Comparison of ENCODE assay signal across 7 mouse cellular contexts in the genomic region with DNA sequence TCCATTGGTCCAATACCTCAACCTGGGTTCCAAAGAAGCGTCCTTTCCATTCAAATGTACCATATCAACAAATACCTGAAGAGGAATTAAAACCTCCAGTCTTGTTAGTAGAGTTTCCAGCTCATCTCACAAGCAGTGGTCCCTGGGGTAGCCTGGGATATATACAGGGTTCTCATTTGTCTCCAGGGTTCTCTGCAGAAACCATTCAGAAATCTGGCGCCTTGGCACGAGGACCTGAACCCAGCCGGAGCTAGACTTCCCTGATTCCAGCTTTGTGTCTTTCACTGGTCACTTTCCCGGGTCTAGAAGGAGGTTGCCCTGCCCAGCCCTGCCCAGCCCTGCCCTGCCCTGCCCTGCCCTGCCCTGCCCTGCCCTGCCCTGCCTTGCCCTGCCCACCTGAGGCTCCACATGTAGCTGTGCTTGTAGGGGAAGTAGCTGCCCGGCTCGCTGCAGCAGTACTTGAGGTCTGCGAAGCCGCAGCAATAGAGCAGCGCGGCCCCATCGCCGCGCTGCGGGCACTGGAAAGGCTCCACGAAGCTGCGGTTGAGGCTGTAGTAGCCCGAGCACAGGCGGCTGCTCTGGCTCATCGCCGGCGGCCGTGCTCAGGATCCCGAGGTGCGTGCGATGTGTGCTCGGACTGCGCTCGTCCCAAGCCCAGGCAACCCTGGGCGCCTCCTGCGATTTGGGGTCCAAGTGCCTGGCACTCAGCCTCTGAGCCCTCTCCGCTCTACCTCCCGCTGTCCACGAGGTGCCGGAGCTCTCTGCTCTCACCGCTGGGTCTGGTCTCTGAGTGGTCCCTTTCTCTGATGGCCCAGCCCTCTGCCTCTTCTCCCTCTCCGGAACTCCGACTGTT. TPM values are rescaled to one million over a fixed set of nuclear protein-coding genes. Genes with fewer than 3 reads are reported as not detected.
DNase-seq lines count a peak whose midpoint lies in the region; ATAC-seq and TF ChIP-seq lines count a peak whose summit lies in the region.

TSS of gene Shisal2b (minus strand) at position 767 of the 853 bp plus-strand sequence.

- no peak for ATAC-seq in heart, embryonic 14.5 days (ENCODE audit: insufficient number of reproducible peaks, insufficient read depth, low FRiP score, low read depth)
- peak; percentile 89 for ATAC-seq in midbrain, embryonic 11.5 days (ENCODE audit: low FRiP score)

- peak within 1 kb of the TSS; percentile 51 for H3K9ac ChIP-seq in heart, embryonic 14.5 days (ENCODE audit: low read length)
- H3K9ac ChIP-seq in midbrain, embryonic 11.5 days (ENCODE audit: low read length), result peak within 1 kb of the TSS; percentile 68

- H3K36me3 ChIP-seq in E14TG2a.4 (ENCODE audit: insufficient read depth, low read length), result no peaks in the 10 kb centered on the region
- no peaks in the 10 kb centered on the region for H3K36me3 ChIP-seq in heart, embryonic 14.5 days (ENCODE audit: control insufficient read depth, insufficient read depth, low read length)
- H3K36me3 ChIP-seq in midbrain, embryonic 11.5 days (ENCODE audit: control insufficient read depth, insufficient read depth, low read length), result no peaks in the 10 kb centered on the region

- H3K27ac ChIP-seq in heart, embryonic 14.5 days (replicated peaks in 1 of 2; ENCODE audit: control insufficient read depth in 1 of 2, insufficient read depth in 1 of 2, low read depth in 2 of 2, low read length in 2 of 2), result no peak within 1 kb of the TSS
- no peak within 1 kb of the TSS for H3K27ac ChIP-seq in midbrain, embryonic 11.5 days (ENCODE audit: low read depth, low read length)

- WGBS in heart, embryonic 14.5 days, result 4% methylated on average over 38 of the region's 38 CpGs
- 4% methylated on average over 38 of the region's 38 CpGs for WGBS in midbrain, embryonic 11.5 days

- peaks cover 7% of the 10 kb centered on the region for H3K4me1 ChIP-seq in E14TG2a.4 (replicated peaks; ENCODE audit: low read depth, low read length)
- no peaks in the 10 kb centered on the region for H3K4me1 ChIP-seq in heart, embryonic 14.5 days (ENCODE audit: control insufficient read depth in 2 of 2, insufficient read depth in 2 of 2, low read length in 2 of 2)
- H3K4me1 ChIP-seq in midbrain, embryonic 11.5 days (ENCODE audit: control insufficient read depth, insufficient read depth, low read length), result peaks cover 3% of the 10 kb centered on the region; the same call in 1 of the 2 replicates

- H3K9me3 ChIP-seq in E14TG2a.4 (ENCODE audit: low read length), result peaks cover 10% of the 10 kb centered on the region
- no peaks in the 10 kb centered on the region for H3K9me3 ChIP-seq in heart, embryonic 14.5 days (ENCODE audit: control insufficient read depth, low read length)
- H3K9me3 ChIP-seq in midbrain, embryonic 11.5 days (ENCODE audit: control insufficient read depth, low read length), result no peaks in the 10 kb centered on the region

- H3K4me2 ChIP-seq in heart, embryonic 14.5 days (ENCODE audit: low read length), result peak within 1 kb of the TSS; percentile 98
- peak within 1 kb of the TSS; percentile 90 for H3K4me2 ChIP-seq in midbrain, embryonic 11.5 days

- peak within 1 kb of the TSS; percentile 78 for H3K4me3 ChIP-seq in E14TG2a.4 (replicated peaks; ENCODE audit: low read length)
- H3K4me3 ChIP-seq in heart, embryonic 14.5 days (ENCODE audit: control insufficient read depth in 1 of 2, insufficient read depth in 1 of 2, low read depth in 1 of 2, low read length in 2 of 2), result peak within 1 kb of the TSS; percentile 42 to 53
- H3K4me3 ChIP-seq in midbrain, embryonic 11.5 days (ENCODE audit: low read depth, low read length), result peak within 1 kb of the TSS; percentile 43

- peaks cover 42% of the 10 kb centered on the region for H3K27me3 ChIP-seq in E14TG2a.4 (ENCODE audit: insufficient read depth, low read length)
- peaks cover 22% of the 10 kb centered on the region for H3K27me3 ChIP-seq in heart, embryonic 14.5 days (ENCODE audit: control insufficient read depth, insufficient read depth, low read length)
- H3K27me3 ChIP-seq in midbrain, embryonic 11.5 days (ENCODE audit: control insufficient read depth, insufficient read depth, low read length), result peaks cover 4% of the 10 kb centered on the region

- TF ChIP-seq CTCF in E14TG2a.4 (conservative IDR thresholded peaks at IDR 0.05; ENCODE audit: low read length), result no peak

- DNase-seq in T-cell, adult 2 months (ENCODE audit: low spot score), result peak; percentile 2
- DNase-seq in embryo, embryonic 10 days (ENCODE audit: low spot score), result peak; percentile 56
- DNase-seq in kidney, postnatal 4 days, result peak; percentile 46 to 62
- DNase-seq in midbrain, embryonic 11.5 days (ENCODE audit: low spot score, missing footprints), result peak; percentile 96
- DNase-seq in spleen, postnatal 4 days (ENCODE audit: low spot score in 2 of 2), result peak; percentile 13 to 68

RNA-seq across cellular contexts. Expression of gene Shisal2b, which starts in this region (rescaled TPM):
- polyA plus RNA-seq in heart, embryonic 14.5 days (2014; fragmentation: Nextera tagmentation; extraction: Ambion mirVana), result not detected in 2 replicates
- 0.37 and 0.70 TPM in 2 replicates for polyA plus RNA-seq in midbrain, embryonic 11.5 days (2014; fragmentation: Nextera tagmentation; extraction: Ambion mirVana)

Comparison
In these comparisons a context has a peak if more than half of its experiments do, and no peak if none do; other contexts are left out.
1. Peak in DNase-seq, ATAC-seq, H3K4me3 ChIP-seq, H3K9ac ChIP-seq and H3K4me2 ChIP-seq in midbrain, embryonic 11.5 days; RNA of the gene not detected or under 1 TPM.
2. DNase-seq: peak in every context shown above with its lines; median percentile 96 in midbrain, embryonic 11.5 days; 56 in embryo, embryonic 10 days; 54 in kidney, postnatal 4 days; 40 in spleen, postnatal 4 days; 2 in T-cell, adult 2 months.